Mouse (Mus musculus) embryonic facial prominence, embryonic 11.5 days (tissue): Measurements from ENCODE around the gene Tbc1d30. TPM values are rescaled to one million over a fixed set of nuclear protein-coding genes. Genes with fewer than 3 reads are reported as not detected.

Experiments
- ATAC-seq: fragments of 200-750 bp; cut with Nextera tagmentation; replicated peaks from 2 replicates; pipeline ENCODE4 v1.8.0; 2017; ENCODE audit warnings: low read depth; ENCODE audit not compliant: insufficient number of reproducible peaks, low FRiP score, low TSS enrichment
- DNase-seq: peaks from one replicate; pipeline ENCODE4 v3.0.0-alpha.2; 2015; ENCODE audit warnings: low spot score
- H3K27ac ChIP-seq: fragments of 300-500 bp; sonication (generic); replicated peaks from 2 replicates; pipeline ENCODE4 v1.5.1; 2014; ENCODE audit warnings: mild to moderate bottlenecking, low read depth, low read length, control low read depth
- H3K27me3 ChIP-seq: fragments of 300-500 bp; sonication (generic); 2 replicates; pipeline ENCODE4 v1.6.1; 2014; ENCODE audit warnings: mild to moderate bottlenecking, low read length, moderate library complexity, mixed read lengths; ENCODE audit not compliant: control insufficient read depth, insufficient read depth
- H3K36me3 ChIP-seq: fragments of 300-500 bp; sonication (generic); replicated peaks from 2 replicates; pipeline ENCODE4 v1.6.1; 2014; ENCODE audit warnings: low read depth, mild to moderate bottlenecking, low read length, moderate library complexity, mixed read lengths; ENCODE audit not compliant: control insufficient read depth, insufficient read depth
- H3K4me1 ChIP-seq: fragments of 300-500 bp; sonication (generic); 2 replicates; pipeline ENCODE4 v1.6.1; 2014; ENCODE audit warnings: low read length, mixed read lengths; ENCODE audit not compliant: control insufficient read depth, insufficient read depth
- H3K4me2 ChIP-seq: fragments of 300-500 bp; sonication (generic); 2 replicates; pipeline ENCODE4 v1.6.1; 2014; ENCODE audit warnings: low read depth, mild to moderate bottlenecking, control low read depth, low read length, moderate library complexity
- H3K4me3 ChIP-seq: fragments of 300-500 bp; sonication (generic); 2 replicates; pipeline ENCODE4 v1.5.1; 2014; ENCODE audit warnings: low read depth, low read length, control low read depth
- H3K9ac ChIP-seq: fragments of 300-500 bp; sonication (generic); replicated peaks from 2 replicates; pipeline ENCODE4 v1.6.1; 2014; ENCODE audit warnings: mild to moderate bottlenecking, control low read depth, low read length
- H3K9me3 ChIP-seq: fragments of 300-500 bp; sonication (generic); replicated peaks from 2 replicates; pipeline ENCODE4 v1.6.1; 2016; ENCODE audit warnings: mild to moderate bottlenecking, low read length, inconsistent platforms, mixed read lengths; ENCODE audit not compliant: control insufficient read depth
- WGBS: fragments of 180-500 bp; shearing (Covaris S2); extraction: QIAGEN DNeasy Blood & Tissue Kit; methylation state at CpG from one replicate; pipeline ENCODE4 v1.1.7; 2014; 5-methylcytosine and 5-hydroxymethylcytosine counted together
- polyA plus RNA-seq: library from polyadenylated mRNA; unstranded; fragments of >200 nt; fragmentation: Nextera tagmentation; extraction: Ambion mirVana; gene quantifications from 2 replicates; pipeline ENCODE4 v1.2.1, GENCODE M21; 2014

Gene Tbc1d30
- polyA plus RNA-seq, 1 experiment from 2014 or later = 2.7 TPM

- Histone ChIP-seq H3K4me2 (no peak overlapping the region), H3K9ac (no peak overlapping the region; the same call in 1 of the 2 replicates), H3K36me3 (peaks cover 3% of the 10 kb centered on the region), H3K4me1 (peaks cover 3% of the 10 kb centered on the region; the same call in 1 of the 2 replicates), H3K27ac (no peak overlapping the region), H3K9me3 (no peaks in the 10 kb centered on the region), H3K27me3 (no peaks in the 10 kb centered on the region), H3K4me3 (no peak overlapping the region)
- peak; percentile 71 for DNase-seq
- 45% methylated on average over 12 of the region's 12 CpGs for WGBS
- ATAC-seq = 0 out of 2 replicates have a peak, but pooled peaks have one; percentile 35
Measured at GRCm38 (mm10) chr10:121374013-121374412, 22.9 kb upstream of the Tbc1d30 start.

- Histone ChIP-seq H3K27me3 (no peaks in the 10 kb centered on the region), H3K36me3 (peaks cover 3% of the 10 kb centered on the region), H3K4me3 (no peak overlapping the region), H3K9ac (no peak overlapping the region), H3K27ac (no peak overlapping the region), H3K4me2 (no peak overlapping the region), H3K4me1 (peaks cover 6% of the 10 kb centered on the region; the same call in 1 of the 2 replicates), H3K9me3 (no peaks in the 10 kb centered on the region)
- no peak for DNase-seq
- no peak for ATAC-seq
- WGBS = 93% methylated on average over 6 of the region's 6 CpGs
Measured at GRCm38 (mm10) chr10:121370777-121371176, 19.7 kb upstream of the Tbc1d30 start.

- ATAC-seq (no peak), DNase-seq (no peak)
- no peak overlapping the region for H3K4me3 ChIP-seq
Measured at GRCm38 (mm10) chr10:121368783-121369465, 17.8 kb upstream of the Tbc1d30 start.

GRCm38 (mm10) chr10:121367780-121368179 lies 16.7 kb upstream of the Tbc1d30 start:
- Histone ChIP-seq H3K4me2 (no peak overlapping the region), H3K4me1 (peaks cover 3% of the 10 kb centered on the region; the same call in 1 of the 2 replicates), H3K36me3 (no peaks in the 10 kb centered on the region), H3K27ac (no peak overlapping the region), H3K27me3 (no peaks in the 10 kb centered on the region), H3K9me3 (no peaks in the 10 kb centered on the region), H3K4me3 (no peak overlapping the region), H3K9ac (no peak overlapping the region)
- DNase-seq = no peak
- no peak for ATAC-seq
- 88% methylated on average over 9 of the region's 9 CpGs for WGBS

More at GRCm38 (mm10) chr10:121368783-121369465, 17.8 kb upstream of the Tbc1d30 start:
- 81% methylated on average over 18 of the region's 18 CpGs for WGBS
- no peak overlapping the region for H3K27ac ChIP-seq
- no peaks in the 10 kb centered on the region for H3K36me3 ChIP-seq
- H3K9ac ChIP-seq = no peak overlapping the region
- H3K9me3 ChIP-seq = no peaks in the 10 kb centered on the region
- H3K27me3 ChIP-seq = no peaks in the 10 kb centered on the region
- no peak overlapping the region for H3K4me2 ChIP-seq
- H3K4me1 ChIP-seq = peaks cover 3% of the 10 kb centered on the region; the same call in 1 of the 2 replicates

- 73% methylated on average over 13 of the region's 13 CpGs for WGBS
- H3K4me2 ChIP-seq = no peak overlapping the region
- DNase-seq (no peak), ATAC-seq (no peak)
- H3K9me3 ChIP-seq = no peaks in the 10 kb centered on the region
- no peak overlapping the region for H3K9ac ChIP-seq
- H3K4me3 ChIP-seq = no peak overlapping the region
- no peaks in the 10 kb centered on the region for H3K36me3 ChIP-seq
- peaks cover 3% of the 10 kb centered on the region; the same call in 1 of the 2 replicates for H3K4me1 ChIP-seq
- H3K27ac ChIP-seq = no peak overlapping the region
- no peaks in the 10 kb centered on the region for H3K27me3 ChIP-seq
Measured at GRCm38 (mm10) chr10:121367271-121367670, 16.2 kb upstream of the Tbc1d30 start.

GRCm38 (mm10) chr10:121365781-121366272 lies 14.7 kb upstream of the Tbc1d30 start:
- Histone ChIP-seq H3K4me3 (peak overlapping the region; percentile 97), H3K27me3 (no peaks in the 10 kb centered on the region), H3K27ac (no peak overlapping the region), H3K4me2 (peak overlapping the region; percentile 93), H3K9ac (peak overlapping the region; percentile 85; the same call in 1 of the 2 replicates), H3K9me3 (no peaks in the 10 kb centered on the region), H3K36me3 (no peaks in the 10 kb centered on the region), H3K4me1 (peaks cover 3% of the 10 kb centered on the region; the same call in 1 of the 2 replicates)
- WGBS = 8% methylated on average over 9 of the region's 9 CpGs
- no peak for ATAC-seq
- peak; percentile 26 for DNase-seq

GRCm38 (mm10) chr10:121364801-121365564 lies 13.9 kb upstream of the Tbc1d30 start, which contains the start of gene Gns:
TSS of gene Gns (plus strand) at chr10:121365090.
- Histone ChIP-seq H3K36me3 (no peaks in the 10 kb centered on the region), H3K9me3 (no peaks in the 10 kb centered on the region), H3K4me1 (peaks cover 3% of the 10 kb centered on the region; the same call in 1 of the 2 replicates), H3K9ac (peak within 1 kb of the TSS; percentile 85), H3K4me2 (peak within 1 kb of the TSS; percentile 93), H3K27me3 (no peaks in the 10 kb centered on the region), H3K4me3 (peak within 1 kb of the TSS; percentile 97), H3K27ac (no peak within 1 kb of the TSS)
- peak; percentile 93 for DNase-seq
- ATAC-seq = peak; percentile 99
- 0% methylated on average over 60 of the region's 72 CpGs for WGBS
